Mouse (Mus musculus) G1E (cell line): ENCODE measurements at regions not wholly inside any gene's neighbourhood (a gene's known extent, or its start where the extent isn't known, plus 50 kb on each side); places are given as distances from the start of the nearest gene placed in this dataset.

Source experiments
- GATA1 ChIP-seq: IDR thresholded peaks from 2 replicates; pipeline ENCODE4 v1.6.1; 2012; ENCODE audit warnings: borderline replicate concordance, low read length, inconsistent platforms, mixed read lengths
- TAL1 ChIP-seq: conservative IDR thresholded peaks from 2 replicates; pipeline ENCODE4 v1.6.1; 2012; ENCODE audit warnings: low read depth, low read length, inconsistent platforms, mixed read lengths

GRCm38 (mm10) chr9:118302785-118303384 is 152.9 kb upstream of the Cmc1 start:
- TF ChIP-seq GATA1 (no peak), TAL1 (no peak)
